Mouse (Mus musculus) CH12.LX (cell line): ENCODE results near the gene Gm15448.
"Not testable (repeated sequence)": the region's sequence is repeated elsewhere in the genome, so short reads cannot be mapped to it uniquely, and the experiment has no call there.

Source experiments
- CTCF ChIP-seq, 2 experiments: IDR thresholded peaks in 1 of 2; conservative IDR thresholded peaks in 1 of 2; 2 replicates each; pipeline ENCODE4 v1.5.1; 2011 to 2012; ENCODE audit warnings: low read depth in 2 of 2, low read length in 2 of 2, improper control_type of control experiment in 1 of 2, inconsistent platforms in 1 of 2, mild to moderate bottlenecking in 1 of 2, moderate library complexity in 1 of 2
- EP300 ChIP-seq: IDR thresholded peaks from 2 replicates; pipeline ENCODE4 v1.6.1; 2011; ENCODE audit warnings: low read length, improper control_type of control experiment
- ETS1 ChIP-seq: conservative IDR thresholded peaks from 2 replicates; pipeline ENCODE4 v1.6.1; 2012; ENCODE audit warnings: low read depth, mild to moderate bottlenecking, inconsistent platforms, low read length, improper control_type of control experiment, moderate library complexity
- IRF4 ChIP-seq: IDR thresholded peaks from 2 replicates; pipeline ENCODE4 v1.6.1; 2014; ENCODE audit warnings: low read depth, mild to moderate bottlenecking, inconsistent platforms, low read length, improper control_type of control experiment
- MAFK ChIP-seq: IDR thresholded peaks from 2 replicates; pipeline ENCODE4 v1.6.1; 2011; ENCODE audit warnings: low read length, improper control_type of control experiment; ENCODE audit not compliant: insufficient replicate concordance
- MAX ChIP-seq: IDR thresholded peaks from 2 replicates; pipeline ENCODE4 v1.6.1; 2011; ENCODE audit warnings: low read length, improper control_type of control experiment
- POLR2A ChIP-seq: IDR thresholded peaks from 2 replicates; pipeline ENCODE4 v1.6.1; 2011; ENCODE audit warnings: low read depth, mild to moderate bottlenecking, improper control_type of control experiment, low read length
- POLR2AphosphoS2 ChIP-seq: IDR thresholded peaks from 2 replicates; pipeline ENCODE4 v1.6.1; 2011; ENCODE audit warnings: low read depth, low read length, improper control_type of control experiment
- USF1 ChIP-seq: IDR thresholded peaks from 2 replicates; pipeline ENCODE4 v1.6.1; 2014; ENCODE audit warnings: low read depth, mild to moderate bottlenecking, inconsistent platforms, low read length, improper control_type of control experiment
- ZKSCAN1 ChIP-seq: IDR thresholded peaks from 2 replicates; pipeline ENCODE4 v1.6.1; 2012; ENCODE audit warnings: low read depth, inconsistent platforms, low read length, improper control_type of control experiment, borderline replicate concordance

DNA sequence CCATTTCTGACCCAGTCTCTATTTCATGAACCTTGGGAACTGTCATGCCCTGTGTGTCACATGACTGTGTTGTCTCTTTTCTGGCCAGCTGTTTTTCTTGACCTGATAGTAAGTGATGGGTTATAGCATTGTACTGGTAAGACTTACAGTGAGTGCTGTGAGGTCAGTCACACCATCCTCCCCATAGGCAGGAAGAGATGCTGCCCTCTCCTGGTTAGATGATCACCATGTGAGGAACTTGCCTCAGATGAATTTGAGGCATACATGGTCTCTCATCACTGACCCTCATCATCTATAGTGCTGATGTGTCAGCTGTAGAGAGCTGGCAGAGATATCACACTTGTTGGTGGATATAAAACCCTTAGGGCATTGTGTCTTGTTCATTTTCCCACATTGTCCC, 13.6 kb downstream of the Gm15448 start:
- TF ChIP-seq CTCF (conservative IDR thresholded peaks at IDR 0.05 in 1 of 2, IDR thresholded peaks at IDR 0.05 in 1 of 2; ENCODE audit: low read depth in 2 of 2, low read length in 2 of 2), result peak; percentile 18 to 60; a peak in 2 of 4 replicates
- not testable (repeated sequence) for TF ChIP-seq USF1, ETS1, POLR2A, MAFK, IRF4, MAX, EP300, ZKSCAN1, POLR2AphosphoS2
